Mouse (Mus musculus) bone marrow macrophage, adult 2 months (primary cell): Measurements from ENCODE around the gene Mex3a. TPM values are rescaled to one million over a fixed set of nuclear protein-coding genes. Genes with fewer than 3 reads are reported as not detected.

Experiments
- H3K27ac ChIP-seq: 2 replicates; pipeline ENCODE4 v1.5.1; 2012; ENCODE audit warnings: low read depth, low read length; ENCODE audit not compliant: insufficient read depth
- H3K4me1 ChIP-seq: 2 replicates; pipeline ENCODE4 v1.6.1; 2012; ENCODE audit warnings: low read length; ENCODE audit not compliant: control insufficient read depth, insufficient read depth
- H3K4me3 ChIP-seq: 2 replicates; pipeline ENCODE4 v1.5.1; 2012; ENCODE audit warnings: mild to moderate bottlenecking, low read length, moderate library complexity; ENCODE audit not compliant: insufficient read depth
- CTCF ChIP-seq: IDR thresholded peaks from 2 replicates; pipeline ENCODE4 v1.5.1; 2012; ENCODE audit warnings: low read depth, mild to moderate bottlenecking, low read length, moderate library complexity
- POLR2A ChIP-seq: IDR thresholded peaks from 2 replicates; pipeline ENCODE4 v1.6.1; 2012; ENCODE audit warnings: mild to moderate bottlenecking, low read depth, low read length, borderline replicate concordance
- polyA plus RNA-seq: library from polyadenylated mRNA; stranded (reverse); fragments of >200 nt; gene quantifications from 2 replicates; pipeline ENCODE4 v1.2.4, GENCODE M21; 2012; ENCODE audit not compliant: missing spikeins, insufficient read depth, insufficient read length

Mex3a gene
- polyA plus RNA-seq, 1 experiment = 0.16 TPM

- Histone ChIP-seq H3K27ac (no peak overlapping the region), H3K4me3 (no peak overlapping the region), H3K4me1 (peaks cover 10% of the 10 kb centered on the region)
- TF ChIP-seq CTCF = no peak
- no peak for TF ChIP-seq POLR2A
Measured at GRCm38 (mm10) chr3:88563966-88564365, 31.8 kb downstream of the Mex3a start.

- Histone ChIP-seq H3K4me1 (peaks cover 14% of the 10 kb centered on the region), H3K4me3 (no peak overlapping the region), H3K27ac (no peak overlapping the region)
- no peak for TF ChIP-seq POLR2A
- no peak for TF ChIP-seq CTCF
Measured at GRCm38 (mm10) chr3:88566116-88566515, 33.9 kb downstream of the Mex3a start.

GRCm38 (mm10) chr3:88566536-88567061 is 34.4 kb downstream of the Mex3a start:
- H3K27ac ChIP-seq = no peak overlapping the region
- no peak overlapping the region for H3K4me3 ChIP-seq
- H3K4me1 ChIP-seq = peaks cover 14% of the 10 kb centered on the region
- TF ChIP-seq CTCF (no peak), POLR2A (no peak)

GRCm38 (mm10) chr3:88567892-88568291 is 35.7 kb downstream of the Mex3a start:
- Histone ChIP-seq H3K27ac (no peak overlapping the region), H3K4me1 (peaks cover 14% of the 10 kb centered on the region)

GRCm38 (mm10) chr3:88568615-88569014 is 36.4 kb downstream of the Mex3a start:
- H3K4me3 ChIP-seq = no peak overlapping the region
- no peak overlapping the region for H3K27ac ChIP-seq
- peaks cover 14% of the 10 kb centered on the region for H3K4me1 ChIP-seq
- no peak for TF ChIP-seq POLR2A
- TF ChIP-seq CTCF = no peak

More at GRCm38 (mm10) chr3:88567892-88568291, 35.7 kb downstream of the Mex3a start:
- H3K4me3 ChIP-seq = no peak overlapping the region
- TF ChIP-seq CTCF = no peak

GRCm38 (mm10) chr3:88569093-88569492 is 36.9 kb downstream of the Mex3a start:
- no peak overlapping the region for H3K4me3 ChIP-seq
- no peak overlapping the region for H3K27ac ChIP-seq
- H3K4me1 ChIP-seq = peaks cover 14% of the 10 kb centered on the region
- TF ChIP-seq CTCF (no peak), POLR2A (no peak)

GRCm38 (mm10) chr3:88569694-88570093 is 37.5 kb downstream of the Mex3a start:
- no peak for TF ChIP-seq POLR2A
- no peak for TF ChIP-seq CTCF
- H3K27ac ChIP-seq = no peak overlapping the region
- H3K4me3 ChIP-seq = no peak overlapping the region
- peaks cover 14% of the 10 kb centered on the region for H3K4me1 ChIP-seq

- TF ChIP-seq POLR2A (no peak), CTCF (no peak)
- H3K4me1 ChIP-seq = peaks cover 14% of the 10 kb centered on the region
- H3K4me3 ChIP-seq = no peak overlapping the region
- no peak overlapping the region for H3K27ac ChIP-seq
Measured at GRCm38 (mm10) chr3:88570341-88570740, 38.1 kb downstream of the Mex3a start.

- Histone ChIP-seq H3K4me1 (peaks cover 14% of the 10 kb centered on the region), H3K27ac (no peak overlapping the region), H3K4me3 (no peak overlapping the region)
- TF ChIP-seq POLR2A = no peak
- TF ChIP-seq CTCF = no peak
Measured at GRCm38 (mm10) chr3:88571856-88572255, 39.7 kb downstream of the Mex3a start.

- Histone ChIP-seq H3K27ac (no peak overlapping the region), H3K4me3 (no peak overlapping the region), H3K4me1 (peaks cover 11% of the 10 kb centered on the region)
- TF ChIP-seq POLR2A (no peak), CTCF (no peak)
Measured at GRCm38 (mm10) chr3:88572835-88573234, 40.6 kb downstream of the Mex3a start.

- no peak for TF ChIP-seq CTCF
- TF ChIP-seq POLR2A = no peak
- Histone ChIP-seq H3K27ac (no peak overlapping the region), H3K4me3 (no peak overlapping the region), H3K4me1 (peaks cover 6% of the 10 kb centered on the region)
Measured at GRCm38 (mm10) chr3:88573810-88574209, 41.6 kb downstream of the Mex3a start.
